Comparison of ENCODE assay signal across 11 mouse cellular contexts in genomic region chr14:54191026-54191390, GRCm38 (mm10).
DNase-seq lines count a peak whose midpoint lies in the region; ATAC-seq and TF ChIP-seq lines count a peak whose summit lies in the region.
"Had no signal": no experiment of that assay in that cellular context is flagged by ENCODE, and none has a peak within 500 bp of the region (broad histone marks: within the 10 kb centered on the region; RNA-seq: fewer than 3 reads in every experiment).

No protein-coding gene starts in this region.

- peak overlapping the region; percentile 73 for H3K27ac ChIP-seq in heart, embryonic 11.5 days (ENCODE audit: low read depth, low read length)
- 0 out of 2 replicates have a peak overlapping the region, but pooled peaks have one; percentile 4 for H3K27ac ChIP-seq in limb, embryonic 12.5 days
- H3K27ac ChIP-seq in limb, embryonic 10.5 days: no peak overlapping the region
- peak overlapping the region; percentile 77 for H3K27ac ChIP-seq in heart, postnatal 0 days (ENCODE audit: low read depth)

- H3K79me2 ChIP-seq in C2C12 (ENCODE audit: control insufficient read depth, insufficient read depth): no peaks in the 10 kb centered on the region

- H3K4me1 ChIP-seq in heart, embryonic 11.5 days (ENCODE audit: control insufficient read depth, insufficient read depth, low read length): peaks cover 45% of the 10 kb centered on the region
- H3K4me1 ChIP-seq in limb, embryonic 12.5 days (replicated peaks): peaks cover 14% of the 10 kb centered on the region
- H3K4me1 ChIP-seq in limb, embryonic 10.5 days: peaks cover 9% of the 10 kb centered on the region; the same call in 1 of the 2 replicates
- H3K4me1 ChIP-seq in heart, postnatal 0 days (ENCODE audit: control insufficient read depth, insufficient read depth): peaks cover 11% of the 10 kb centered on the region; the same call in 1 of the 2 replicates

- TF ChIP-seq CTCF in C2C12 (IDR thresholded peaks at IDR 0.05; ENCODE audit: control insufficient read depth, insufficient read depth, insufficient read length): no peak
- TF ChIP-seq CTCF in heart, postnatal 0 days (IDR thresholded peaks at IDR 0.05; ENCODE audit: low read depth): no peak

- H3K36me3 ChIP-seq in heart, embryonic 11.5 days (ENCODE audit: control insufficient read depth, insufficient read depth, low read length): no peaks in the 10 kb centered on the region
- no peaks in the 10 kb centered on the region for H3K36me3 ChIP-seq in limb, embryonic 12.5 days
- no peaks in the 10 kb centered on the region for H3K36me3 ChIP-seq in limb, embryonic 10.5 days
- no peaks in the 10 kb centered on the region for H3K36me3 ChIP-seq in C2C12 (ENCODE audit: control insufficient read depth, insufficient read depth)
- no peaks in the 10 kb centered on the region for H3K36me3 ChIP-seq in heart, postnatal 0 days (replicated peaks; ENCODE audit: control insufficient read depth, insufficient read depth, low read length)

- H3K4me3 ChIP-seq in heart, embryonic 11.5 days (ENCODE audit: low read depth, low read length): no peak overlapping the region
- H3K4me3 ChIP-seq in limb, embryonic 12.5 days (replicated peaks): no peak overlapping the region
- H3K4me3 ChIP-seq in limb, embryonic 10.5 days: no peak overlapping the region
- H3K4me3 ChIP-seq in C2C12 (ENCODE audit: insufficient read depth, poor library complexity, severe bottlenecking): no peak overlapping the region
- no peak overlapping the region for H3K4me3 ChIP-seq in heart, postnatal 0 days (ENCODE audit: low read depth, low read length)

- DNase-seq in heart, adult 8-10 months (ENCODE audit: low spot score): no peak
- no peak for DNase-seq in limb, embryonic 10.5 days (ENCODE audit: low spot score)
- no peak for DNase-seq in heart, postnatal 0 days (ENCODE audit: low spot score)
- no peak for DNase-seq in right cerebral cortex, postnatal 25 days
- no peak for DNase-seq in cerebellum, adult 11 months
- DNase-seq: adrenal gland, postnatal 14 days; cerebellum, adult 2 months had no signal

- no peaks in the 10 kb centered on the region for H3K27me3 ChIP-seq in heart, embryonic 11.5 days (ENCODE audit: control insufficient read depth, insufficient read depth, low read length)
- H3K27me3 ChIP-seq in limb, embryonic 12.5 days: no peaks in the 10 kb centered on the region
- no peaks in the 10 kb centered on the region for H3K27me3 ChIP-seq in limb, embryonic 10.5 days (ENCODE audit: low read depth, poor library complexity, severe bottlenecking)
- H3K27me3 ChIP-seq in C2C12 (ENCODE audit: control insufficient read depth, insufficient read depth, insufficient read length): no peaks in the 10 kb centered on the region
- H3K27me3 ChIP-seq in heart, postnatal 0 days (ENCODE audit: control insufficient read depth, insufficient read depth, low read length): no peaks in the 10 kb centered on the region

- 46% methylated on average over 4 of the region's 4 CpGs for WGBS in heart, embryonic 11.5 days (ENCODE audit: insufficient replicate concordance)
- 71% methylated on average over 4 of the region's 4 CpGs for WGBS in limb, embryonic 12.5 days
- 70% methylated on average over 4 of the region's 4 CpGs for WGBS in limb, embryonic 10.5 days
- 50% methylated on average over 4 of the region's 4 CpGs for WGBS in heart, postnatal 0 days

- no peaks in the 10 kb centered on the region for H3K9me3 ChIP-seq in heart, embryonic 11.5 days (replicated peaks; ENCODE audit: control insufficient read depth, low read length)
- no peaks in the 10 kb centered on the region for H3K9me3 ChIP-seq in limb, embryonic 12.5 days
- no peaks in the 10 kb centered on the region for H3K9me3 ChIP-seq in limb, embryonic 10.5 days (replicated peaks)
- H3K9me3 ChIP-seq in heart, postnatal 0 days (replicated peaks; ENCODE audit: control insufficient read depth, low read length): no peaks in the 10 kb centered on the region

- H3K4me2 ChIP-seq in heart, embryonic 11.5 days: no peak overlapping the region
- no peak overlapping the region for H3K4me2 ChIP-seq in limb, embryonic 12.5 days
- H3K4me2 ChIP-seq in heart, postnatal 0 days (ENCODE audit: low read depth, low read length): no peak overlapping the region

- H3ac ChIP-seq in C2C12 (ENCODE audit: control insufficient read depth, insufficient read length, low read depth): peak overlapping the region; percentile 3

- ATAC-seq in heart, embryonic 11.5 days (replicated peaks; ENCODE audit: insufficient number of reproducible peaks, low FRiP score, low TSS enrichment): 0 out of 2 replicates have a peak, but pooled peaks have one; percentile 5
- ATAC-seq in limb, embryonic 12.5 days (ENCODE audit: insufficient number of reproducible peaks, insufficient read depth, low FRiP score, low TSS enrichment, low read depth): no peak
- no peak for ATAC-seq in heart, postnatal 0 days (ENCODE audit: insufficient read depth, low read depth)
- ATAC-seq: inflammation-experienced regulatory T-cells, adult 6 months had no signal

- TF ChIP-seq EP300 in heart, postnatal 0 days (IDR thresholded peaks at IDR 0.05; ENCODE audit: low read depth): no peak

- H3K9ac ChIP-seq in heart, embryonic 11.5 days (ENCODE audit: low read depth, low read length): no peak overlapping the region
- no peak overlapping the region for H3K9ac ChIP-seq in limb, embryonic 12.5 days (replicated peaks)
- no peak overlapping the region for H3K9ac ChIP-seq in heart, postnatal 0 days (replicated peaks; ENCODE audit: low read depth, low read length)

- no peaks in the 10 kb centered on the region for H3K79me3 ChIP-seq in C2C12 (ENCODE audit: low read depth)

TF ChIP-seq in C2C12, 6 proteins besides CTCF, POLR2A, EP300 and RAD21:
- TF ChIP-seq CEBPB (IDR thresholded peaks at IDR 0.05; ENCODE audit: low read depth): no peak
- TF ChIP-seq MYOG (IDR thresholded peaks at IDR 0.05; ENCODE audit: control insufficient read depth, extremely low read depth, insufficient read length): no peak
- no peak for TF ChIP-seq MYOD1 (IDR thresholded peaks at IDR 0.05; ENCODE audit: control insufficient read depth, insufficient read length, low read depth)
- no peak for TF ChIP-seq MAX (IDR thresholded peaks at IDR 0.05)
- no peak for TF ChIP-seq FOSL1 (IDR thresholded peaks at IDR 0.05; ENCODE audit: insufficient read depth, low read length, poor library complexity, severe bottlenecking)
- no peak for TF ChIP-seq USF1 (IDR thresholded peaks at IDR 0.05; ENCODE audit: low read depth)
